Mouse (Mus musculus) gastrocnemius, adult 2 months (tissue): ENCODE results near the gene Scpep1. TPM values are rescaled to one million over a fixed set of nuclear protein-coding genes. Genes with fewer than 3 reads are reported as not detected.
"Not testable (repeated sequence)": the region's sequence is repeated elsewhere in the genome, so short reads cannot be mapped to it uniquely, and the experiment has no call there.

Experiments used
- DNase-seq: peaks from one replicate; pipeline ENCODE4 v3.0.0; 2022
- H3K27ac ChIP-seq: fragments of 200-600 bp; 2 replicates; pipeline ENCODE4 v1.8.1; 2022; ENCODE audit warnings: mild to moderate bottlenecking
- H3K4me3 ChIP-seq: fragments of 200-600 bp; 2 replicates; pipeline ENCODE4 v1.8.1; 2022; ENCODE audit warnings: mild to moderate bottlenecking, moderate library complexity
- CTCF ChIP-seq: fragments of 200-600 bp; IDR thresholded peaks from 2 replicates; pipeline ENCODE4 v1.8.1; 2022; ENCODE audit warnings: antibody characterized with exemption, mild to moderate bottlenecking, moderate library complexity
- intact Hi-C: fragments of 180-260 bp; cut with DNase I; formaldehyde crosslinking; loops from one replicate; pipeline ENCODE4 v1.15.1; 2025
- total RNA-seq, 2 experiments: library from RNA; stranded (reverse); gene quantifications; 2 replicates each; pipeline ENCODE4 v1.2.3; 2021

Scpep1 gene
- total RNA-seq, 2 experiments from 2014 or later, result 6.1 to 11.2 TPM

DNA sequence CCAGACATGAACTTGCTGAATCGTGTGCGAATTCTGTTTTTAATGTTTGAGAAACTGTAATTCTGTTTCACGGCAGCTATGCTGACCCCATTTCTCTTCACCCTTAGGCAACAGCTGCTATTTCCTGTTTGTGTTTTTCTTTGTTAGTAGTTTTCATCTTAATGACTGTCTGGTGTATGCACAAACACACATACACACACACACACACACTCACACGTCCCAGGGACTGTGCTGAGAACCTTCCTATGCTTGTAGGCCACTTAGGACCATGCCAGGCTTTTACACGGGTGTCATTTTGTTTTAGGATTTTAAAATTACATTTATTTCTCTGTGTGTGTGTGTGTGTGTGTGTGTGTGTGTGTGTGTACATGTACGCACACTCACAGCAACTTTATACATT, 55.7 kb downstream of the Scpep1 start:
- intact Hi-C loops, result no loop called here
- Histone ChIP-seq H3K27ac (no peak overlapping the region), H3K4me3 (no peak overlapping the region)
- DNase-seq, result no peak
- TF ChIP-seq CTCF, result no peak

DNA sequence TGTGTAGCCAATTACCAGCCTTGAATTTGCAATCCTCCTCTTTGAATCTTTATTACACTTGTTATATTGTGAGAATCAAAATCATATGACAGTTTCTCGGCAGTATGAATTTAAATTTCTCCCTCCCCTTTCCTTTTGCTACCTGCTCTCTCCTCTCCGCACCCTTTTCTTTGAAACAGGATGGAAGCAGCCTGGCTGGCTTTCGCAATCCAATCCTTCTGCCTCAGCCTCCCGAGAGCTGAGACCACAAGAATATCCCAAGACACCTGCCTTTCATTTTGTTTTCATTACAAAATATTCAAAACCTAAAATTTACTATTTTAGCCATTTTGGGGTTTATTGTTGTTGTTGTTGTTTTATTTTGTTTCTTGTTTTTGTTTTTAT, 56.9 kb downstream of the Scpep1 start:
- TF ChIP-seq CTCF, result no peak
- H3K27ac ChIP-seq, result peak overlapping the region; percentile 83
- intact Hi-C loops, result no loop called here
- no peak for DNase-seq
- H3K4me3 ChIP-seq, result no peak overlapping the region

- intact Hi-C loops, result no loop called here
- Histone ChIP-seq H3K27ac (peak overlapping the region; percentile 83), H3K4me3 (peak overlapping the region; percentile 59)
- TF ChIP-seq CTCF, result no peak
- peak; percentile 62 for DNase-seq
Measured at GRCm38 (mm10) chr11:88897624-88898379, 57.5 kb downstream of the Scpep1 start.

DNA sequence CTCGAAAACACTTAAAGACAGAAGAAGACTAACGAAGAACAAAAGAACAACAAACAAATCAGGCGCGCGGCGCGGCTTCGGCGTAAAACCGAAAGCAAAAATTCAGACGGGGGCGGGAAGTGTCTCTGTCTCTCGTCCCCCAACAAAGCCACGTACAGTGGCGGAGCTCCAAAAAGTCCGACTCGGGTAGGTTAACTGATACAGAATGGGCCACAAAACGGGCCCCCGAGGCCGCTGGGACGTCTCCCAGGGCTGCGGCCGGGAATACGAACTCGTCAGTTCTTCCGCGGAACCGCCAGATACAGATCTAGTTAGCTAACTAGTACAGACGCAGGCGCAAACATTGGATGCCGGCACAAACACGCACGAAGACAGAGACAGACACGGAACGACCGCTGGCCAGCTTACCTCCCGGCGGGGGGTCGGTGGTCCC, 59.4 kb downstream of the Scpep1 start:
- Histone ChIP-seq H3K27ac (peak overlapping the region; percentile 5; the same call in 1 of the 2 replicates), H3K4me3 (peak overlapping the region; percentile 50)
- intact Hi-C loops, DNase-seq: not testable (repeated sequence)

DNA sequence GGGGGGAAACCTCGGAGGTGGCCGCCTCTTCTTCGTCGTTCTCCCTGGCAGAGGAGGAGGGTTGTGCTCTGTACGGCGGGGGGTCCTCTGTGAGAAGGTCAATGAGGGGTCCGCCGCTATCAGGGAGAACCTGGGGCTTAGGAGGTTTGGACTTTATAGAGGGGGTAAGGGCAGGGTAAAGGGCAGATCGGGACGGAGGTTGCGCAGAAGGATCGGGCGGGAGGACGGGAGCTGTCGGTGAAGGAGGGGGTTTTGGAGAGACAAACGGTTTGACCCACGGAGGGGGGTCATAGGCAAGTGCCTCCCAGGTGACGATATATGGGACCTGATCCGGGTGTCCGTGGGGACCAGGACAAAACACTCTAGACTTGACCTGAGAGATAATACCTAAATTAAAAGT, 60.0 kb downstream of the Scpep1 start:
- DNase-seq, intact Hi-C loops, H3K27ac ChIP-seq: not testable (repeated sequence)
- peak overlapping the region; percentile 50 for H3K4me3 ChIP-seq

DNA sequence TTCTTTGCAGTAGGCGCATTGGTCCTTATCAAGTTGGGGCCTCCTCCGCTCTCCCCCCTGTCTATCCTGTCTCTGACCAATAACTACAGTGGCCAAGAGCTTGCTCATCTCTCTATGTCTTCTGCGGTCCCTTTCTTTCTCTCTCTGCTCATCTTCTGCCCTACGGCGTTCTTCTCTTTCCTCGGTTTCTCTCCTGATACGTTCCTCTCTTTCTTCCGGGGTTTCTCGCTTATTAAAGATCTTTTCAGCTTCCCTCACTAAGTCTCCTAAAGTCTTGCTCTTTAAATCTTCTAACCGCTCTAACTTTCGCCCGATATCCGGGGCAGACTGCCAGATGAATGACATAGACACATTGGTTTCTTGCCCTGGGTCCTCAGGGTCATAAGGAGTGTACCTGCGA, 61.0 kb downstream of the Scpep1 start:
- H3K4me3 ChIP-seq, intact Hi-C loops, DNase-seq, H3K27ac ChIP-seq: not testable (repeated sequence)

DNA sequence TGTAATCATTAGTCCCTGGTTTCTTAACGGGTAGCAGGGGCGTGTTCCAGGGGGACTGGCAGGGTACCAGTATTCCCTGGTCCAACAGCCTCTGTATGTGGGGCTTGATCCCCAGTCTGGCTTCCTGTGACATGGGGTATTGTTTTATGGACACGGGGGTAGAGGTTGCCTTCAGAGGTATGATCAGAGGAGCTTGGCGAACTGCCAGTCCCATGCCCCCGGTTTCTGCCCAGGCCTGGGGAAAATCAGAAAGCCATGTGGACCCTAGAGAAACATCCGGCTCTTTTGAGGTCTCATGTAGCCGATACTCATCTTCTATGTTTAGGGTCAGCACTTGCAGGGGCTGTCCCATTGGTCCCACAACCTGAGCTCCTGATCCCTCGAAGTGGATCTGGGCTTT, 61.8 kb downstream of the Scpep1 start:
- intact Hi-C loops, H3K4me3 ChIP-seq, H3K27ac ChIP-seq, DNase-seq: not testable (repeated sequence)

DNA sequence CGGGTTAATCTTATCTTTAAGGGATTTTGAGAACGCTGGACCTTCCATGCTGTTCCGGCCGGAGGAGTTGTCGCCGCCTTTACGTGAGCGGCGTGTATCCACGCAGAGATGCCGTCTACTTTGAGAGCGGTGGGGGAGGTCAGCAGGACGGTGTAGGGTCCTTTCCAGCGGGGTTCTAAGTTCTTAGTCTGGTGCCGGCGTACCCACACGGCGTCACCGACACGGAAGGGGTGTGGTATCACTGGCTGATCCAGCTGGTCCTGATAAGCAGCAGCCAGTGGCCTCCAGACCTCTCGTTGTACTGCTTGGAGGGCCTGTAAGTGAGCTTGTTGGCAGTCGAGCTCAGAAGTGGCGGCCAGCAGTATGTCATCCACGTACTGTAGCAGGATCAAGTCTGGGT, 62.5 kb downstream of the Scpep1 start:
- DNase-seq, H3K27ac ChIP-seq, intact Hi-C loops, H3K4me3 ChIP-seq: not testable (repeated sequence)

DNA sequence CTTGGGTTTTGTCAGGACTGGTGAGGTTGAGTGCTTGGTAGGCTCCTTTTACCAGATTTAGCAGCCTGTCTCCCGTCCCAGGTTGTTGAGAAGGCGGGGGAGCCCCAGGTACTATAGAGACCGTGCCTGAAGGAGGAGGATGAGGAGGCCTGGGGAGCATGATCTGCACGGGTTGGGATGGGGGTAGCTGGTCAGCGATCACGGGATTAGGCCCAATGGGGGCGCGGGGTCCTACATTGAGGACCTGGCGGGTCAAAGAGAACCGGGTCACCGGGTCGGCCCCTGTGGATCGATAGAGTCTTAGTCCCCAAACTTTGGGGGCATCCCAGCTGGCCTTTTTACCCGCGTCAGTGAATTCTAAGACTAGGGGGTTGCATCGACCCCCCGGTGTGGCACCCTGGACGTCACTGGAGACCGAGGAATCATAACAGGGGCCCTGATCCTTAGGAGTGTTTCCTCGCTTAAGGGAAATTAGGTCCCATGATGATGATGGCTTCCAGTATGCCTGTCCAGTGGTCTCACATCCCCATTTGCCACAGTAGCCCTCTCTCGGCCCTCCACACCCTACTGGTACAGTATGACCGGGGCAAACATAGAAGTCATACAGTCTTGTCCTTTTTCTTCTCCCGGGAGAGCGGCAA, 63.2 kb downstream of the Scpep1 start:
- intact Hi-C loops, H3K4me3 ChIP-seq, H3K27ac ChIP-seq: not testable (repeated sequence)
- DNase-seq, result peak; percentile 64

GRCm38 (mm10) chr11:88891446-88891845, 63.8 kb downstream of the Scpep1 start:
- H3K27ac ChIP-seq, DNase-seq, intact Hi-C loops, H3K4me3 ChIP-seq: not testable (repeated sequence)

GRCm38 (mm10) chr11:88890904-88891303, 64.4 kb downstream of the Scpep1 start:
- H3K4me3 ChIP-seq, DNase-seq, intact Hi-C loops, H3K27ac ChIP-seq: not testable (repeated sequence)

- no peak overlapping the region for H3K27ac ChIP-seq
- no peak overlapping the region for H3K4me3 ChIP-seq
- intact Hi-C loops, result no loop called here
- DNase-seq, result no peak
- TF ChIP-seq CTCF, result no peak
Measured at GRCm38 (mm10) chr11:88888996-88889395, 66.3 kb downstream of the Scpep1 start.

DNA sequence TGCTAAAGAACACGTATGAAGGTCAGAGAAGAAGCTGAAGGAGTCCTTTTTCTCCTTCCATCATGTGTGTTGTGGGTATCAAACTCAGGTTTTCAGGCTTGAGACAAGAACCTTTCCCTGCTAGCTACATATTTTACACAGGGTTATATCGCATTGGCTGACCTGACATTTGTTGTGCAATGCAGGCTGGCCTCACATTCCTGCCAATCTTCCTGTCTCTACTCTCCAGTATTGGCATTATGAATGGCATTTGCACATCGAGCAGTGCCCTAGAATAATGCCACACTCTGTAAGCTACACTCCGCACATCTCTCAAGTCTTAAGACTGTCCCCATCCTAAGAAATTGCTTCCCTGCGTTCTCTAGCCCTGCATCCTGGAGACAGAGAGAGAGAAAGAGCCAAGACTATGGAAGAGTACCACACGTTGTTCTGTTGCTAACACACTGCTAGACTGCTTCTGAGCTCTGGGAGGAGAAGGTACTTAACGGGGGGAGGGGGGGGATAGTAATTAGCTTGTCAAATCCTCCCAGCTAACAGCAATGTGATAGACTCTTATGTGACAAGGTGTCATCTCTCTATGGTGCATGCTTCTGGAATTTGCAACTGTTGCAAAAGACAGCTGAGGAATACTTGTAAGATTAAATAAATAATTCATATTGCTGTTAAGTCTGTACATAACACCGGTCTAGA, 70.7 kb downstream of the Scpep1 start:
- Histone ChIP-seq H3K27ac (no peak overlapping the region), H3K4me3 (no peak overlapping the region)
- DNase-seq, result no peak
- intact Hi-C loops, result no loop called here
- TF ChIP-seq CTCF, result no peak
